Mouse (Mus musculus) urinary bladder, postnatal 4 days (tissue): ENCODE data around the gene Gnmt.

Experiments
- DNase-seq, 2 experiments: peaks; one replicate each; pipeline ENCODE4 v3.0.0; 2021 to 2022; ENCODE audit warnings: low spot score in 2 of 2

Gnmt gene

DNA sequence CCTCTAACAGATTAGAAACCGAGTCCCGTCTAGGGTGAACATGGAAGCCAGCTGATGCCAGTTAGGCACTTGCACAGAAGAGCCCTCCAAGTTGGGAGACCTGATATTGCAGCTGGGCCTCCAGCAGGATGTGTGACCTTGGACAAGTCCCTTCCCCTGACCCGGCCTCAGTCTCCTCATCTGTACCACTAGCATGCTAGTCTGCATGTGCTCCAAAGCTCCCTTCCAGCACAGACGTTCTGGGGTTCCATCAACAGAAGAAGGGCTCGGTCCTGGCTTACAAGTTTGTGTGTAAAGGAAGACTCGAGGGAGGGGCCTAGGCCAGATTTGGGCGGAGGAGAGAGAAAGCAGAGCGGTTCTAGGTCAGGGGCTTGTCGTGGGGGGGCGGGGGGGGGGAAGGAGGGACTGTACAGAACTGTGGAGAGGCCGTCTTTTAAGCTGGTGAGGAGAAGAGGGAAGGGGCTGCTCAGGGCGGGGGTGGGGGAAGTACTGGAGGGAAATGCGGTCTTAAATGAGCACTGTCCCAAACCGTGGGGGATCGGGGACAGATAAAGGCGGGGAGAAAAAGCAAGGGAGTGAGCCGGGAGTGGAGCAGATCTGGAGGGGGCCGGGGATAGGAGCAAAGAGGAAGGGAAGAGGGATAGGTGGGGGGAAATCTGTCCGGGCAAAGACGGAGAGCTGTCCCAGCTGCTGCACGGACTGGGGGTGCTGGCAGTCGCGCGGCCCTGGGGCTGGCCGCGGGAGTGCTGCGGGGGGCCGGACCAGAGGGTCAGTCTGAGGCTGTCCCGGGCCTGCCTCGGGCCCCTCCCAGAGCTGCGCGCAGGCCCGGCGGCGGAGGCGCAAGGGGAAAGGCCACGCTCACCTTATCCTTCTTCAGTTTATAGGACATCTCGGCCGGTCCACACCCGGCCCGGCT lies 24.7 kb downstream of the Gnmt start:
- no peak for DNase-seq

GRCm38 (mm10) chr17:46702506-46702905 lies 26.5 kb downstream of the Gnmt start:
- no peak for DNase-seq

DNA sequence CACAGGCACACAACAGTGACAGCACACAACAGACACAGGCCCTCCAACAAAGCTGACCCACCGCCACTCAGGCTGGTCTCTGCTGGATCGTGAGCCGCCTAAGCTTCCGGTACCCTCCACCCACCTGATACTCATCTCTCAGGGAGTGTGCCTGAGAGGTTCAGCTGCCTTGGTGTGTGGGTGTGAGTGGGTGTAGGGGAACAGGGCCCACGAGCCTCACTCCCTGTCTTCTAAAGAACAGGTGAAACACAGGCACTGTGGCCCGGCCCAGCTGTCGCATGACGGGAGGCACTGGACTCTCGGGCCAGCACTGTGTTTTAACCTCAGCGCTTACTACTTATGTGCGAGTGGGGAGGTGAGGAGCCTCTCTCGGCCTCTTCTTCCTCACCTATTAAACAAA lies 26.9 kb downstream of the Gnmt start:
- DNase-seq = no peak

- DNase-seq = no peak
Measured at GRCm38 (mm10) chr17:46701489-46701888, 27.5 kb downstream of the Gnmt start.

GRCm38 (mm10) chr17:46699912-46700311 lies 29.1 kb downstream of the Gnmt start:
- DNase-seq = no peak

GRCm38 (mm10) chr17:46699245-46699644 lies 29.7 kb downstream of the Gnmt start:
- DNase-seq = no peak

GRCm38 (mm10) chr17:46698515-46698914 lies 30.5 kb downstream of the Gnmt start:
- DNase-seq = no peak

DNA sequence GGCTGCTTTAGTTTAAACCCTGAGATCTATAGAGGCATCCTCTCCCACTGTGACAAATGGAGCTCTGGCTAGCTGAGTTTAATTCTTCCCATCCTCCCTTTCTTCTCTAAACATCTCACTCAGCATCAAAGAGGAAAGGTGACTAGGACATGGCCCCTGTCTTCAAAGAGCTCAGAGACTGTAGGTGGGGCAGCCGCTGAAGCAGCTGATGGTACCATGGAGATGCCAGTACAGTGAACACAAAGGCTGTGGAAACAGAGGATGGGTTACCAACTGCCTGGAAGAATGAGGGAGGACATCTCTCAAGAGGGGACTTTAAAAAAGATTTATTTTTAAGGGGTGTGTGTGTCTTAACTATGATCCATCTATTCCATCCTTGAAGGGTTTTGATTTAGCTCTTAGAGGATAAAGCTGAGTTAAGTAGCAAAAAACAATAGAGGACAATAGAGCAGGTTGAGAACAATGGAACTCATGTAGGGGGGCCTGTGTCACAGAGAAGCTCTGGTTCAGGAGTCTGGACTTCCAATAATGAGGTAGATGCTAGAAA lies 34.4 kb downstream of the Gnmt start:
- no peak for DNase-seq

GRCm38 (mm10) chr17:46691390-46691789 lies 37.6 kb downstream of the Gnmt start:
- DNase-seq = no peak

DNA sequence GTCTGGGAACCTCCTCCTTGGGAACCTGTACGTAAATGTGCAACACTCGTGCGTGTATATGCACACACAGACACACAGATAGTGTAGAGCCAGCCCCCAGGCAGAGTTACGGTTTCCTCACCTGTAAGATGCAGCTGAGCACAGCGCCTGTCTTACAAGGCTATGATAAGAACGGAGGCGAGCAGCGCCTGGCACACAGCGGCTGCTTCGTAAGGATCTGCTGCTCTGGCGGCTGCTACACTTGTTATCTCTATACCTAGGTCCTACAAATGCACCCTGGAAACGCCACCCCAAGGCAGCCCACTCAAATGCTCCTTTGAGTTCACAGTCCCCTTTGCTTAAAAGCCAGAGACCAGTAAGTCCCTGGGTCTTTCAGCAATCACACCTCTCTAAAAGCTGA lies 38.3 kb downstream of the Gnmt start:
- DNase-seq = no peak

GRCm38 (mm10) chr17:46685913-46686312 lies 43.1 kb downstream of the Gnmt start:
- DNase-seq = no peak

GRCm38 (mm10) chr17:46682654-46683389 lies 46.1 kb downstream of the Gnmt start:
- no peak for DNase-seq

DNA sequence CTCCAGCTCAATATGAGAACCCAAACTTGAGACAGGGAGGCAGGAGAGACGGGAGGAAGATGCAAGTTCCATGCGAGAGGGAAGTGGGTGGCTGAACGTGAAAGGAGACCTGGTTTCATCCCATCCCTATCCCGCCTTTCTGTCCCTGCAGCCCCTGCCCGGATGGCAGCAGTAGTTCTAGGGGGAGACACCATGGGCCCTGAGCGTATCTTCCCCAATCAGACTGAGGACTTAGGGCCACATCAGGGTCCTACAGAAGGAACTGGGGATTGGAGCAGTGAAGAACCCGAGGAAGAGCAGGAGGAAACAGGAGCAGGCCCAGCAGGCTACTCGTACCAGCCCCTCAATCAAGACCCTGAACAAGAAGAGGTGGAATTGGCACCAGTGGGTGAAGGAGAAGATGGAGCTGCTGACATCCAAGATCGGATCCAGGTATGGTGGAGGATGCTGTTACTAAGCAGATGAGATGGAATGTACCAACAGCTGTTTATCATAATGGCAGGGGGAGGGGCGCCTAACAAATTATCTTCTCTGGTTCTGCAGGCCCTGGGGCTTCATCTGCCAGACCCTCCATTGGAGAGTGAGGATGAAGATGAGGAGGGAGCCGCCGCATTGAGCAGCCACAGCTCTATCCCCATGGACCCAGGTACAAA lies 47.4 kb downstream of the Gnmt start:
- DNase-seq = no peak

GRCm38 (mm10) chr17:46680760-46681373 lies 48.1 kb downstream of the Gnmt start, which contains the start of gene Klhdc3:
TSS of gene Klhdc3 (minus strand) at chr17:46680914.
- DNase-seq = peak; percentile 98

DNA sequence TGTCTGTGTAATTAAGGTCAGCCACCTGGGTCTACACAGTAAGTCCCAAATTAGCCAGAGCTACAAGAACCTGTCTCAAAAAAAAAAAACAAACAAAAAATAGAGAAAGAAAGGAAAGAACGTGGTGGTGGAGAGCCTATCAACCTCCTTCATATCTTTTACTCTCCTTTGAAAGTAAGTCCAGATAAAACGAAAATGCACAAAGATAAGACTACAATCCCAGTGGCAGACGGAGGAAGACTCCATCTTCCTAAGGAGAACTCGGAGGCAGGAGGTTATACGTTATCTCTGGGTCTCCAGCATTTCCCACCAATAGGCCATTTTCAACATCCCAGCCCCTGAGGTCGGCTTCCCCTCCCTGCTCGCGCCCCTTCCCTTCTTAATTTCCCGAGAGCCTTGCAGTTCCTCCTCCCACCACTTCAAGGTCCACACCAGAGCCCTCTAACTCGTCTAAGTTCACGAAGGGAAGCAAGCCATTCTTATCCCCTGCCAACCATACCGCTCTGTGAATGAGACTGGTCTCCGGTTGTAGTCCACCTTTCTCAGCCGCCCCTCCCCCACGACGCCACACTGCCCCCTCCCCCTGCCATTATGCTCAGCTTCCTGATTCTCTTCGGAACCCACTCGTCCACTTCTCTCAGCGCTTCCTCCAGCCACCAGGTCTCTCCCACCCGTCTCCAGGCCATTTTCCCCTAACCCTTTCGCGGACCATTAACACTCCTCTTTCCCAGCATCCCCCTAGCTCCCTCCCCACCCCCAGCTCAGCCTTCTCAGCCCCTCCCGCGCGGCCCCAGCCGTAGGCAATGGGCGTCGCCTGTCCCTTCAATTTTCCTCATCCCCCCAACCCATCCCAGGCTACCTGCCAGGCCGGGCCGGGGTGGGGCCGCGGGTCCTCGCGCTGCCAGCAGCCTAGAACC lies 48.9 kb downstream of the Gnmt start:
- DNase-seq = peak in 1 of 2 experiments; percentile 34

GRCm38 (mm10) chr17:46678911-46679310 lies 50.1 kb downstream of the Gnmt start:
- no peak for DNase-seq

- DNase-seq = no peak
Measured at GRCm38 (mm10) chr17:46678416-46678815, 50.6 kb downstream of the Gnmt start, which contains the start of gene Mea1. TSS of gene Mea1 (plus strand) at chr17:46678793.
